31 mouse cellular contexts compared by ENCODE assay signal in genomic region chr4:120056451-120056850, GRCm38 (mm10). TPM values are rescaled to one million over a fixed set of nuclear protein-coding genes. Genes with fewer than 3 reads are reported as not detected.
"Had no signal": no experiment of that assay in that cellular context is flagged by ENCODE, and none has a peak within 500 bp of the region (broad histone marks: within the 10 kb centered on the region; RNA-seq: fewer than 3 reads in every experiment).

No protein-coding gene starts in this region.

- H3K4me1 ChIP-seq: heart, embryonic 10.5 days; heart, embryonic 12.5 days; hindbrain, embryonic 12.5 days; intestine, embryonic 15.5 days; kidney, embryonic 15.5 days; limb, embryonic 13.5 days; limb, embryonic 15.5 days had no signal

- H3K4me2 ChIP-seq: heart, embryonic 12.5 days; hindbrain, embryonic 12.5 days; hindbrain, embryonic 14.5 days; intestine, embryonic 15.5 days; kidney, embryonic 15.5 days; limb, embryonic 13.5 days; limb, embryonic 15.5 days had no signal

- ATAC-seq: hindbrain, embryonic 16.5 days; inflammation-experienced regulatory T-cells, adult 6 months; intestine, embryonic 15.5 days; intestine, postnatal 0 days had no signal

- H3K4me3 ChIP-seq: gastrocnemius, adult 2 months; heart, embryonic 10.5 days; heart, embryonic 12.5 days; hindbrain, embryonic 10.5 days; hindbrain, embryonic 12.5 days; intestine, embryonic 15.5 days; kidney, embryonic 15.5 days; limb, embryonic 13.5 days; limb, embryonic 15.5 days had no signal

- H3K9ac ChIP-seq: heart, embryonic 12.5 days; hindbrain, embryonic 12.5 days; hindbrain, embryonic 14.5 days; intestine, embryonic 15.5 days; kidney, embryonic 15.5 days; limb, embryonic 13.5 days; limb, embryonic 15.5 days had no signal

- DNase-seq: gastrocnemius, adult 2 months; gastrocnemius, postnatal 10 days; gastrocnemius, postnatal 25 days; heart, adult 18-20 months; heart, postnatal 10 days; heart, postnatal 4 days; kidney, adult 18-20 months; kidney, adult 8-10 months; kidney, postnatal 14 days; kidney, postnatal 36 days; layer of hippocampus, adult 9-11 months; left cerebral cortex, postnatal 4 days had no signal

- H3K27ac ChIP-seq: gastrocnemius, adult 2 months; heart, embryonic 10.5 days; hindbrain, embryonic 10.5 days; hindbrain, embryonic 12.5 days; hindbrain, embryonic 14.5 days; intestine, embryonic 15.5 days; kidney, embryonic 15.5 days; kidney, postnatal 0 days; limb, embryonic 13.5 days; limb, embryonic 15.5 days had no signal

- H3K9me3 ChIP-seq: heart, embryonic 10.5 days; heart, embryonic 12.5 days; hindbrain, embryonic 10.5 days; hindbrain, embryonic 12.5 days; intestine, embryonic 15.5 days; kidney, embryonic 15.5 days; limb, embryonic 13.5 days; limb, embryonic 15.5 days had no signal

- H3K27me3 ChIP-seq: heart, embryonic 12.5 days; hindbrain, embryonic 12.5 days; intestine, embryonic 15.5 days; limb, embryonic 13.5 days had no signal

- H3K36me3 ChIP-seq: heart, embryonic 10.5 days; heart, embryonic 12.5 days; hindbrain, embryonic 10.5 days; hindbrain, embryonic 12.5 days; intestine, embryonic 15.5 days; kidney, embryonic 15.5 days; limb, embryonic 13.5 days; limb, embryonic 15.5 days had no signal

RNA-seq across cellular contexts. Expression of gene AL607142.1, which starts 8.3 kb away (rescaled TPM):
- polyA plus RNA-seq: frontal cortex, adult 2 months; heart, embryonic 10.5 days; heart, embryonic 12.5 days; heart, embryonic 14.5 days; heart, embryonic 16.5 days; hindbrain, embryonic 10.5 days; hindbrain, embryonic 12.5 days; hindbrain, embryonic 14.5 days; hindbrain, embryonic 16.5 days; inflammation-experienced regulatory T-cells, adult 6 months; intestine, embryonic 15.5 days; intestine, postnatal 0 days; kidney, embryonic 15.5 days; kidney, postnatal 0 days; large intestine, adult 2 months; limb, embryonic 11.5 days; limb, embryonic 13.5 days; limb, embryonic 15.5 days; liver, adult 2 months had no signal
